Mouse (Mus musculus) heart, embryonic 11.5 days (tissue): Measurements from ENCODE around the gene Tex35. TPM values are rescaled to one million over a fixed set of nuclear protein-coding genes. Genes with fewer than 3 reads are reported as not detected.

Experiments
- ATAC-seq: fragments of 200-750 bp; cut with Nextera tagmentation; replicated peaks from 2 replicates; pipeline ENCODE4 v1.8.0; 2017; ENCODE audit warnings: moderate library complexity; ENCODE audit not compliant: insufficient number of reproducible peaks, low FRiP score, low TSS enrichment
- H3K27ac ChIP-seq: fragments of 300-500 bp; sonication (generic); 2 replicates; pipeline ENCODE4 v1.5.1; 2014; ENCODE audit warnings: mild to moderate bottlenecking, low read depth, low read length
- H3K27me3 ChIP-seq: fragments of 300-500 bp; sonication (generic); 2 replicates; pipeline ENCODE4 v1.6.1; 2014; ENCODE audit warnings: mild to moderate bottlenecking, low read length, mixed read lengths; ENCODE audit not compliant: control insufficient read depth, insufficient read depth
- H3K36me3 ChIP-seq: fragments of 300-500 bp; sonication (generic); 2 replicates; pipeline ENCODE4 v1.6.1; 2014; ENCODE audit warnings: mild to moderate bottlenecking, low read length, moderate library complexity, mixed read lengths; ENCODE audit not compliant: control insufficient read depth, insufficient read depth
- H3K4me1 ChIP-seq: fragments of 300-500 bp; sonication (generic); 2 replicates; pipeline ENCODE4 v1.6.1; 2014; ENCODE audit warnings: low read length; ENCODE audit not compliant: control insufficient read depth, insufficient read depth
- H3K4me2 ChIP-seq: fragments of 300-500 bp; sonication (generic); 2 replicates; pipeline ENCODE4 v1.6.1; 2014; ENCODE audit warnings: mild to moderate bottlenecking, moderate library complexity
- H3K4me3 ChIP-seq: fragments of 300-500 bp; sonication (generic); 2 replicates; pipeline ENCODE4 v1.5.1; 2014; ENCODE audit warnings: low read depth, low read length
- H3K9ac ChIP-seq: fragments of 300-500 bp; sonication (generic); 2 replicates; pipeline ENCODE4 v1.6.1; 2014; ENCODE audit warnings: mild to moderate bottlenecking, low read depth, low read length, moderate library complexity
- H3K9me3 ChIP-seq: fragments of 300-500 bp; sonication (generic); replicated peaks from 2 replicates; pipeline ENCODE4 v1.6.1; 2016; ENCODE audit warnings: low read length; ENCODE audit not compliant: control insufficient read depth
- WGBS: fragments of 180-500 bp; shearing (Covaris S2); extraction: QIAGEN DNeasy Blood & Tissue Kit; methylation state at CpG from one replicate; pipeline ENCODE4 v1.1.7; 2014; ENCODE audit not compliant: insufficient replicate concordance; 5-methylcytosine and 5-hydroxymethylcytosine counted together
- polyA plus RNA-seq: library from polyadenylated mRNA; unstranded; fragments of >200 nt; fragmentation: Nextera tagmentation; extraction: Ambion mirVana; gene quantifications from 2 replicates; pipeline ENCODE4 v1.2.1, GENCODE M21; 2014

The Tex35 gene
- polyA plus RNA-seq, result not detected in 2 replicates

DNA sequence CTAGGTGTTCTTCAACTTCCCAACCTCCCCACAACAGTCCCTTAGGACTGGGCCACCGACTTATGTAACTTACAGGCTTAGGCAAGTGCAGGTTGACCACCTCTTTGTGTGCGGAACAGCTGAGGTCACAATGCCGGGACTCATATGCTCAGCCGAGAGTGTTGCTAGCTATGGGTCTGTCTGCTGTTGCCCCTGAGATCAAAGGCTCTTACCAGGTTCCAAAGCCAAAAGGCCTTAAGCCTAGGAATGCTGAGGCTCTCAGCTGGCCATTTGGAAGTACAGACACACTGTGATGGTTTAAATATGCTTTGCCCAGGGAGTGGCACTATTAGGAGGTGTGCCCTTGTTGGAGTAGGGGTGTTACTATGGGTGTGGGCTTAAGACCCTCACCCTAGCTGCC lies at the start of gene Tex35:
Gene Tex35, minus strand, starts transcription at position 101 of the 400 bp plus-strand sequence.
- Histone ChIP-seq H3K9ac (no peak within 1 kb of the TSS), H3K27me3 (no peaks in the 10 kb centered on the region), H3K4me1 (no peaks in the 10 kb centered on the region), H3K4me3 (no peak within 1 kb of the TSS), H3K4me2 (no peak within 1 kb of the TSS), H3K36me3 (no peaks in the 10 kb centered on the region), H3K9me3 (no peaks in the 10 kb centered on the region), H3K27ac (no peak within 1 kb of the TSS)
- WGBS, result 70% methylated on average over 4 of the region's 4 CpGs
- no peak for ATAC-seq

- no peak overlapping the region for H3K4me2 ChIP-seq
- H3K27ac ChIP-seq, result no peak overlapping the region
- H3K9me3 ChIP-seq, result no peaks in the 10 kb centered on the region
- no peak for ATAC-seq
- no peaks in the 10 kb centered on the region for H3K27me3 ChIP-seq
- no peak overlapping the region for H3K4me3 ChIP-seq
- H3K36me3 ChIP-seq, result peaks cover 2% of the 10 kb centered on the region; the same call in 1 of the 2 replicates
- no peaks in the 10 kb centered on the region for H3K4me1 ChIP-seq
- no peak overlapping the region for H3K9ac ChIP-seq
Measured at GRCm38 (mm10) chr1:157153781-157154180, 45.3 kb upstream of the Tex35 start.

DNA sequence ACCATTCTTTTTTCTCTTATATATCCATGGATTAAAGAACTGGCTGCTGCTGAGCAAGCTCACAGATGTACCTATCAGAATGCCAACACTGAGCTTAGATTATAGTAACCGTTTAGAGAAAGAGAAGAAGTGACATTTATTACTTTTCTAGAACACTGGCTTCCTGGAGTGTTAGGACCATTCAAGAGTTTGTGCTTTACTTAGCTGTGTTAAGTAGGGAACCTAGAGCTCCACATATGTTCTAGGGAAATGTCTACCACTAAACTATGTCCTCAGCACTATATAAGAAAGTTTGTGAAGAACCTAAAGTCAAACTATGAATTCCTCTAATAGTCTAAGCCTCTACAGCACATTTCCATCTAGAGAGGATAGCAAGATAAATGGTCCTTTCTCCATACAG lies 41.6 kb upstream of the Tex35 start:
- Histone ChIP-seq H3K4me2 (no peak overlapping the region), H3K9ac (no peak overlapping the region), H3K9me3 (no peaks in the 10 kb centered on the region), H3K4me3 (no peak overlapping the region), H3K27ac (no peak overlapping the region), H3K4me1 (no peaks in the 10 kb centered on the region), H3K27me3 (no peaks in the 10 kb centered on the region), H3K36me3 (no peaks in the 10 kb centered on the region)
- ATAC-seq, result no peak
- 79% methylated on average over 1 of the region's 1 CpGs for whole genome bisulfite sequencing

- no peak overlapping the region for H3K4me2 ChIP-seq
- no peak overlapping the region for H3K9ac ChIP-seq
- H3K36me3 ChIP-seq, result no peaks in the 10 kb centered on the region
- no peak for ATAC-seq
- H3K27ac ChIP-seq, result no peak overlapping the region
- H3K27me3 ChIP-seq, result no peaks in the 10 kb centered on the region
- no peak overlapping the region for H3K4me3 ChIP-seq
- H3K9me3 ChIP-seq, result no peaks in the 10 kb centered on the region
- peaks cover 5% of the 10 kb centered on the region; the same call in 1 of the 2 replicates for H3K4me1 ChIP-seq
- 90% methylated on average over 3 of the region's 3 CpGs for whole genome bisulfite sequencing
Measured at GRCm38 (mm10) chr1:157144621-157145020, 36.1 kb upstream of the Tex35 start.

GRCm38 (mm10) chr1:157143326-157143932 lies 34.9 kb upstream of the Tex35 start:
- Histone ChIP-seq H3K4me3 (no peak overlapping the region), H3K36me3 (no peaks in the 10 kb centered on the region), H3K4me2 (0 out of 2 replicates have a peak overlapping the region, but pooled peaks have one; percentile 16), H3K27ac (peak overlapping the region; percentile 73), H3K9ac (no peak overlapping the region), H3K27me3 (no peaks in the 10 kb centered on the region), H3K4me1 (peaks cover 5% of the 10 kb centered on the region; the same call in 1 of the 2 replicates), H3K9me3 (no peaks in the 10 kb centered on the region)
- ATAC-seq, result no peak; the same call in 1 of the 2 replicates
- WGBS, result 18% methylated on average over 7 of the region's 7 CpGs

- no peaks in the 10 kb centered on the region for H3K36me3 ChIP-seq
- no peak overlapping the region for H3K4me2 ChIP-seq
- no peaks in the 10 kb centered on the region for H3K27me3 ChIP-seq
- peaks cover 5% of the 10 kb centered on the region; the same call in 1 of the 2 replicates for H3K4me1 ChIP-seq
- no peaks in the 10 kb centered on the region for H3K9me3 ChIP-seq
- WGBS, result 91% methylated on average over 3 of the region's 3 CpGs
- H3K9ac ChIP-seq, result no peak overlapping the region
- H3K4me3 ChIP-seq, result no peak overlapping the region
- ATAC-seq, result no peak
- H3K27ac ChIP-seq, result no peak overlapping the region
Measured at GRCm38 (mm10) chr1:157141014-157141413, 32.5 kb upstream of the Tex35 start.

GRCm38 (mm10) chr1:157137854-157138241 lies 29.4 kb upstream of the Tex35 start:
- no peaks in the 10 kb centered on the region for H3K4me1 ChIP-seq
- ATAC-seq, result no peak
- no peaks in the 10 kb centered on the region for H3K36me3 ChIP-seq
- no peak overlapping the region for H3K27ac ChIP-seq
- H3K4me2 ChIP-seq, result no peak overlapping the region
- no peaks in the 10 kb centered on the region for H3K27me3 ChIP-seq
- 80% methylated on average over 1 of the region's 1 CpGs for WGBS
- no peak overlapping the region for H3K4me3 ChIP-seq
- no peak overlapping the region for H3K9ac ChIP-seq
- H3K9me3 ChIP-seq, result no peaks in the 10 kb centered on the region

DNA sequence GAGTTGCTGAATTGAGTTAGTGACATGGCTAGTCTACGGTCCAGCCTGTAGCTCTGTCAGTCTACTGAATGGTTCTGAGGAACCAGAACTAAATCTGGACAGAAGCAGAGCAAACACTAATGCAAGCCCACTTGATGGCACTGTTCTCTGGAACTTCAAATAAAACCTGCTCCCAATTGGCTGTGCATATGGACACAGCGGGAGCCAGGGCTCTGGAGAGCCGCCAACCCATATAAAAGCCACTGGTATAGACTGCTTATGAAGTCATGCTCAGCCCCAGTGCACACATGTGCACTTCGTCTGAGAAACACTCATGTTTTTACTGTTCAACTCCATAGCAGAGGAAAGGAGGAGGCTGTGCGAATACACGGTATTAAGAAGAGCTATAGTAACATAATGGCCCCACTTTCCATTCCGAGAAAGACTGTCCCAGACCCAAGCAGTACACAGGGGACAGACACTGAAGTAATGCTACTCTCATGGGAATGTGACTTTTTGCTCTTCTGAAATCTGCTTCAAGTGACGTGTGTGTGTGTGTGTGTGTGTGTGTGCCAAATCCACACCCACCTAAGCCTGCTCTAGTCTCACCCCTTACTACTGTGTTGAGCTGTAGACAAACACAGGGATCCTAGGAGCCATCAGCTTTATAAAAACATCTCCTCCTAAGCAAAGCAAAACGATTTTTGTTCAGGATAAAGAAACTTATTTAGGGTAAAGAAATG lies 28.8 kb upstream of the Tex35 start:
- Histone ChIP-seq H3K27me3 (no peaks in the 10 kb centered on the region), H3K4me2 (no peak overlapping the region), H3K4me3 (no peak overlapping the region), H3K9ac (no peak overlapping the region), H3K9me3 (no peaks in the 10 kb centered on the region), H3K27ac (no peak overlapping the region), H3K4me1 (no peaks in the 10 kb centered on the region), H3K36me3 (no peaks in the 10 kb centered on the region)
- no peak for ATAC-seq
- WGBS, result 86% methylated on average over 9 of the region's 9 CpGs

- Histone ChIP-seq H3K27me3 (no peaks in the 10 kb centered on the region), H3K27ac (no peak overlapping the region), H3K9ac (no peak overlapping the region), H3K4me2 (no peak overlapping the region), H3K4me1 (no peaks in the 10 kb centered on the region; the same call in 1 of the 2 replicates), H3K4me3 (no peak overlapping the region), H3K9me3 (no peaks in the 10 kb centered on the region), H3K36me3 (no peaks in the 10 kb centered on the region)
- WGBS, result 87% methylated on average over 2 of the region's 2 CpGs
- no peak for ATAC-seq
Measured at GRCm38 (mm10) chr1:157128219-157128618, 19.7 kb upstream of the Tex35 start.
